Mouse (Mus musculus): ENCODE measurements around the gene Gm49359.
"Not testable (repeated sequence)": the region's sequence is repeated elsewhere in the genome, so short reads cannot be mapped to it uniquely, and the experiment has no call there.

Gene Gm49359

GRCm38 (mm10) chr13:62466424-62467334 is at the start of gene Gm49359:
Gene Gm49359, minus strand, starts transcription at chr13:62466832.
- DNase-seq (ENCODE audit: low spot score in 2 of 2) = peak; percentile 88 to 89

DNA sequence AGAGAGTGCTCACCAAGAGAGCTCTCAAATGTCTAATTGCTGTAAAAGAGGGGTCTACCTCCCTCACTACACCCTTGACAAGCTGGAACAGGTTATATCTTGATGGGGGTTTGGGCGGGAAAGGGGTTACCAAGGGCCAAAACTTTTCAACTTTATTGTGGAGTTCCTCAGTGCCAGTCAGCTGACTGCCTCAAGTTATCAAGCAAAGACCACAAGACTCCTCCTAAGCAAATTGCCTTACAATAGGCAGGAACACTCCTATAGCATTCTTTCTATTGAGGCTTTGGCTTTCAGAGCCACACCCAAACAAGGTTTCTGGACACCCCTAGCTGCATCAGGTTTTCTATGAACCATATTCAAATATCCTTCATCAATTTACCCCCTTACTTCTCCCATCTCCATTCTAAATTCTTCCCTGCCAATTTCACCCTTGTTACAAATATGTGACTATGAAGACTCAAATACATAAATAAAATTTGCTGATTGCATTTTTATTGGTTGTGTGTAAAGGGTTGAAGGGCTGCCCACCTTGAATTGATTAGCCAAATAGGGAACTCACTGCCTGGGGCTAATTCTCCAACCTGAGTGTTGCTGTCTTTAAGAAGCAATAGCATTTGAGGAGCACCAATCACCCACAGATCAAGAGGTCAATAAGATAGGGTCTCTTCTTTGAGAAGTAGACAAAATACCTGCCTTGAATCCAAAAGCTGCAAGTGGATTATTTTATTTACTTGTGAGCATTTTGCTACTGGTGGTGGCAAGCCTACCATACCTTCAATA is 44.2 kb upstream of the Gm49359 start:
- DNase-seq (ENCODE audit: low spot score in 2 of 2) = not testable (repeated sequence)

- DNase-seq (ENCODE audit: low spot score in 2 of 2) = not testable (repeated sequence)
These were observed 6.0 kb upstream of the Gm49359 start for GRCm38 (mm10) chr13:62472661-62473060.

DNA sequence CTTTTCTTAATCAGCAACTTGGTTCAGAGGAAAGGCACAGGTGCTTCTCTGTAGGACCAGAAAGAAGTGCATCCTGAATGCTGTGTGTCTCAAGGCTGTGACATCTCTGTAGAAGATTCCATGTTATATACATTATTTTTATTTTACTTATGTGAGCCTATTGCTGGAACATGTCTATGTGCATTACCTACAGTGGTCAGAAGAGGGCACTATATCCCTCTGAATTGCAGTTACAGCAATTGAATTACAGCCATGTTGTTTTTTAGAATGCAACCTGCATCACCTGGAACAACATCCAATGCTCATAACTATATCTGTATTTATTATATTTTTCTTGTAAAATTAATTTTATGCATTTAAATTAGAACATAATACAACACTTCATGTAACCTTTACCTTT is 3.3 kb upstream of the Gm49359 start:
- peak; percentile 18 to 24 for DNase-seq (ENCODE audit: low spot score in 2 of 2)
